Mouse (Mus musculus): ENCODE results near the gene Cyb5rl.

DNA sequence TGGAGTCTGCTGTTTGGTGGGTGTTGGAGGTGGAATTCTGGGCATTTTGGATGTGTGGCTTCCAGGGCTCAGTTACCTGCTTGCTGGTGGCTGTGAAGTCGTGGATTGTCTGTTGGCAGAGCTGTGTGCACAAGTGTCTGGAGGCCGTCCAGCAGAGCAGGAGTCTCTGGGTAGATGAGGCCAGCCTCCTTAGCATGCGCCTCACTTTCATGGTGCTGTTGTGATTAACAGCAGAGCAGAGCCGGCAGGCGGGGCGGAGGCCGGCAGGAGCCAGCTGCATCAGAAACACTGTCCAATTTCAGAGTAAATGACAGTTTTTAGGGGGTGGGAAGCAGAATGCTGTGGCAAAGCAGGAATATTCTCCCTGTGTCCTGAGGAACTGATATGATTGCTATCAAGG is 47.8 kb upstream of the Cyb5rl start:
- TF ChIP-seq CTCF (IDR thresholded peaks at IDR 0.05; ENCODE audit: low read depth) = no peak
- no peak for TF ChIP-seq EP300 (IDR thresholded peaks at IDR 0.05; ENCODE audit: low read depth)

All from liver, embryonic 14.5 days (tissue).